Mouse (Mus musculus): ENCODE data around the gene Slpi. TPM values are rescaled to one million over a fixed set of nuclear protein-coding genes. Genes with fewer than 3 reads are reported as not detected.

Slpi gene
- polyA plus RNA-seq, 1 experiment from 2014 or later, result 12.1 TPM

DNA sequence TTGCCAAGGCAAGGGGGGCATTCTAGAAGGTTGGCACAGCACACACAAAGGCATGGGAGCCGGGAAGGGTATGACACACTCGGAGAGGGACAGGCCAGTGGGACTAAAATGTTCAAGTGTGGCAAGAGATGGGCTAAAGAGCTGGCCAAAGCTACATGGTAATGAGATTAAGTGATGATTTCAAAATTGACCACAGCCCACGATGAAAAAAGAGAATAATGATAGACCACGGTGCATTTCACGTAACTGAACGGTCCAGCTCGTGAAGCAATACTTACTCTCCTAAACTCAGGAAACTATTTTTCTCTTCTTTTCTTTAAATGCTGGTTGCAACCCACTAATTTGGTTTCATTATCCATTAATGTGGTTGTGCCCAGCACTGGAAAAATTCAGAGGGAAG lies 7.2 kb upstream of the Slpi start:
- WGBS (ENCODE audit: insufficient replicate concordance), result 82% methylated on average over 7 of the region's 7 CpGs
- H3K9ac ChIP-seq, result no peak overlapping the region
- no peak overlapping the region for H3K4me3 ChIP-seq
- no peaks in the 10 kb centered on the region for H3K4me1 ChIP-seq
- no peak overlapping the region for H3K4me2 ChIP-seq
- H3K27me3 ChIP-seq (replicated peaks), result peaks cover 44% of the 10 kb centered on the region
- no peaks in the 10 kb centered on the region for H3K36me3 ChIP-seq
- H3K9me3 ChIP-seq (replicated peaks), result peaks cover 11% of the 10 kb centered on the region
- no peak for ATAC-seq
- H3K27ac ChIP-seq, result no peak overlapping the region

DNA sequence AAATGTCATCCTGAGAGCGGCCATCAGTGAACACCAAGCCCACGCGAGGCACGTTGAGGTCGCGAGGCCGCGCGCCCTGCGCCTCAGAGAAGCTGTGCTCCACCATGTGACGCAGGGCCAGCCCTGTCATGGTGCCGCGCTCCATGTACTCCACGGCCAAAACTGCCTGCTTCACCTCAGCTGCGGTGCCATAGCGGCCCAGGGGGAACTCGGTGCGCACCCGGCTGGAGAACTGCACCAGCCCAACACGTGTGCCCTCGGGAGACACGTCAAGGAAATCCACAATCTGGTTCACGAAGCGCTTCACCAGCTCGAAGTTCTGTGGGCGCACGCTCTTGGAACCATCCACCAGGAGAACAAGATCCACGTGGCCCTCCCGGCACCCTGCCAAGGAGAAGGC lies 4.2 kb upstream of the Slpi start:
- WGBS (ENCODE audit: insufficient replicate concordance), result 65% methylated on average over 29 of the region's 29 CpGs

DNA sequence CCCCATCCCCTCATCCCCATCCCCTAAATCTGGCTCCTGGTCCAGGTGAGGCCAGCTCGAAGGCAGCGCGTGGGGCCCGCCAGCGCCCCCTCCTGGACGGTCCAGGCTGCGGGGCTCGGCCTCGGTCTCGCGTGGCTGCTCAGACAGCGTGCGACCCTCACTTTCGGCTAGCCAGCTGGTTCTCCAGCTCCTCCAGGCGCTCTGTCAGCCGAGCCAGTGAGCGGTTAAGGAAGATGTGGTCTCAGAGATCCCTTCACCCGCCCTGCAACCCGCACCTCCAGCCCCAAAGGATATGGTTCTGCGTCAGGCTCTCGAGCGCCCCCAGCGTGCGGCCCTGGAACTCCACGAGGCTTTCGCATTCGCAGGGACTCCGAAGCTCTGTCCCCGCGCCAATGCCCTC lies 604 bp upstream of the Slpi start:
- Histone ChIP-seq H3K27me3 (replicated peaks) (peaks cover 68% of the 10 kb centered on the region), H3K36me3 (no peaks in the 10 kb centered on the region), H3K9ac (no peak overlapping the region), H3K4me1 (no peaks in the 10 kb centered on the region), H3K27ac (no peak overlapping the region), H3K4me3 (peak overlapping the region; percentile 42), H3K4me2 (peak overlapping the region; percentile 65), H3K9me3 (replicated peaks) (no peaks in the 10 kb centered on the region)
- peak; percentile 44 for ATAC-seq
- 2% methylated on average over 30 of the region's 30 CpGs for WGBS (ENCODE audit: insufficient replicate concordance)

More for the DNA sequence above, 4.2 kb upstream of the Slpi start:
- H3K4me3 ChIP-seq, result no peak overlapping the region
- no peaks in the 10 kb centered on the region for H3K4me1 ChIP-seq
- ATAC-seq, result no peak
- H3K27ac ChIP-seq, result no peak overlapping the region
- no peak overlapping the region for H3K9ac ChIP-seq
- H3K4me2 ChIP-seq, result no peak overlapping the region
- H3K27me3 ChIP-seq (replicated peaks), result peaks cover 46% of the 10 kb centered on the region
- H3K9me3 ChIP-seq (replicated peaks), result peaks cover 10% of the 10 kb centered on the region
- no peaks in the 10 kb centered on the region for H3K36me3 ChIP-seq

DNA sequence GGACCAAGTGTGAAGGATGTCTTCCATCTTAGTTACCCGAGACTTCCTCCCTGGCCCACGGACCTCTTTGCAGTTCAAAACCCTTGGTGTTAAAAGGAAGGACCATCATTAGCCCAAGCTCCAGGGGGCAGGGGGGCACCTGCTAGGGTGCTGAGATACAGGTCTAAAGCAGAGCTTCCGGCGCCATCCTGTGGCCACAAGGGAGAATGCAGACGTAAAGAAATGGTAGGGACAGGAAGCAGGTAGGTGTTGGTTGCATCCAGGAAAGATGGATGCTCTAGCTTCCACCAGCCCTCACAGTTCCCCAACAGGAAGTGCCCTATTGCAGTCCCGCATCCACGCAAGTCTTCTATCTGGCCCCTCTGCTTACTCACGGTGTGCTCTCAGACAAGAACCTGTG lies 1.9 kb downstream of the Slpi start:
- Histone ChIP-seq H3K4me1 (no peaks in the 10 kb centered on the region), H3K27me3 (replicated peaks) (peaks cover 60% of the 10 kb centered on the region), H3K4me3 (no peak overlapping the region), H3K27ac (no peak overlapping the region), H3K9me3 (replicated peaks) (no peaks in the 10 kb centered on the region), H3K36me3 (no peaks in the 10 kb centered on the region), H3K9ac (no peak overlapping the region), H3K4me2 (no peak overlapping the region)
- 4% methylated on average over 8 of the region's 8 CpGs for WGBS (ENCODE audit: insufficient replicate concordance)
- no peak for ATAC-seq

DNA sequence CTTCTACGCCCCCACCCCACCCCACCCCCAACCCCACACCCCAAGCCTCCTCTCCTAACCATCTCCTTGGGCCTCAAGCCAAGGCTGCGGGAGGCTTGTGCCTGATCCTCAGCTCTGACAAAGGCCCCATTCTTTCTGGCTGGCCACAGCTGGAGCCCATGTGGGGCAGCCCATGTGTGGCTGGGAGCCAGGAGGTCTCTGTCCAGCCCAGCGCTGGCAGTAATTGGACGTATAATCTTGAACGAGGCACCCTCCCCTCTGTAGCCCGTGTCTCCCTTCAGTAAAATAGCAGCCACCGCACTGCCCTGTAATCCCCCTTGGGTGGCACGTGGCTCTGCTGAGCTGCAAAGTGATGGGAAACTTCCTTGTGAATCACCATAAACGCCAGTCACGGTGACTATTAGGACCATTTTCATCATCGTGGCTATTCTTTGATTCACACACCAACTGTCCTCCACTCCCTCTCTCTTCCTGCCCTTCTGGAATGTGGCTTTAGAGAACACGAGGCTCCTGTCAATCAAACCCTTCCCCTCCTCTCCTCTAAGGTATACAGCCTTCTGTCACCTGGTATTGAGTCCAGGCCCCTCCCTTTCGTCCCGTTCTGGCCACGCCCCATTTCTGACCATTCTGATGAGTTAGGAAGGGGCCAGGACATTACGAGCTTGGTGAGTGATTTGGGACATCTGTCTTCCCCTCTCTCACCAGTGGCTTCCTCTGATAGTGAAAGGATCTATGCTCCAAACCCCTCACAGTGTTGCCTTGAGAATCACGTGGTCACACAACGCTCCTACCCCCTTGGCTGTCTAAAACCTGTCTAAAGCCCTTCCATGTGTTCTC lies 2.8 kb downstream of the Slpi start:
- no peak overlapping the region for H3K9ac ChIP-seq
- no peaks in the 10 kb centered on the region for H3K4me1 ChIP-seq
- no peaks in the 10 kb centered on the region for H3K36me3 ChIP-seq
- peaks cover 55% of the 10 kb centered on the region for H3K27me3 ChIP-seq (replicated peaks)
- no peak overlapping the region for H3K27ac ChIP-seq
- whole genome bisulfite sequencing (ENCODE audit: insufficient replicate concordance), result 23% methylated on average over 18 of the region's 18 CpGs
- H3K4me2 ChIP-seq, result no peak overlapping the region
- no peak overlapping the region for H3K4me3 ChIP-seq
- no peaks in the 10 kb centered on the region for H3K9me3 ChIP-seq (replicated peaks)
- no peak for ATAC-seq

DNA sequence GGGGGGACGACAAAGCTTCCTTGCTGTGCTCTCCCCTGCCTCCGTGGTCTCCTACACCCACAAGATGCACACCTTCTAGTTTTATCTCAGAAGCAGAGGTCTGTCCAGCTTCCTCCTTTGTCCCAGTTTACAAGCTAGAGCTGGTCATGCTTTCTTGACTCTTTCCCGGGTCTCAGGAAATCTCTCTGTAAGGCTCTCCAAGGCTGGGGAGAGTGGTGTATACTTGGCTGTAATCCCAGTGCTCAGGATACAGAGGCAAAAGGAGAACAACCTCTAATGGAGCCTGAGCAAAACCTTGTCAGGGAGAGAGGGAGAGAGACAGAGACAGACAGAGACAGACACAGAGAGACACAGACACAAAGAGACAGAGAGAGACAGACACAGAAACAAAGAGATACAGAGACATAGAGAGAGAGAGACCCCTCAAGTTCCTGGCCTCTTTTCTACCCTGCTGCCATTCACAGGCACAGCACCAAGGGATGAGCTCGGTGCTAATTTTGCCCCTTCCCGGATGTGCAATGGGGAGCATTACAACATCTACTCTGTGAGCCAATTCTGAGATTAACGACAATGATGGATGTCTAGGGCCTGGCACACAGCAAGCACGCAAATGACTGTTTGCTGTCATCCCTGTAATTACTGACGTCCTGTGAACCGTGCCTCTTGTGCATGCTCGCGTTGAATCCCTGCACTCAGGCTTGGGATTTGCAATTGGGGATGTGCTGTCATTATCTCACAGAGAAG lies 5.1 kb downstream of the Slpi start:
- H3K9me3 ChIP-seq (replicated peaks), result no peaks in the 10 kb centered on the region
- peaks cover 36% of the 10 kb centered on the region for H3K27me3 ChIP-seq (replicated peaks)
- H3K4me3 ChIP-seq, result no peak overlapping the region
- no peak overlapping the region for H3K4me2 ChIP-seq
- H3K27ac ChIP-seq, result no peak overlapping the region
- no peaks in the 10 kb centered on the region for H3K36me3 ChIP-seq
- 49% methylated on average over 11 of the region's 11 CpGs for WGBS (ENCODE audit: insufficient replicate concordance)
- H3K4me1 ChIP-seq, result no peaks in the 10 kb centered on the region
- no peak for ATAC-seq
- no peak overlapping the region for H3K9ac ChIP-seq

DNA sequence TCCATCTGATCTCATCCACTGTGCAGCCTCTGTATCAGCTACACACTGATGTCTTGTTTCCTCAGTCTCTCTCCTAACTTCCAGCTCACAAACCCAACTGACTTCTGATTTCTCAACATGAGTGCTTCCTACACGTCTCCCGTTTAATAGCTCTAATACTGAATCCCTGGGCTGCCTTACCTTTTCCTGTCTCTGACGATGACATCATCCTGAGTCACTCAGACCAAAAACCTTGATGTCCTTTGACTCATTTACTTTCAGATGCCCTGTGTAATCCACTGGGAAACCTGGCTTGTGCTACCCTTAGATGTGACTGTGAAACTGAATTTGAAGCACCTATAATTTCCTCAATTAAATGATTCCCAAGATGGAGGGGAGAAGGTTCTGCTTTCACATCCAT lies 5.9 kb downstream of the Slpi start:
- H3K36me3 ChIP-seq, result no peaks in the 10 kb centered on the region
- no peak overlapping the region for H3K4me2 ChIP-seq
- H3K9me3 ChIP-seq (replicated peaks), result no peaks in the 10 kb centered on the region
- WGBS (ENCODE audit: insufficient replicate concordance), result 44% methylated on average over 3 of the region's 3 CpGs
- H3K27ac ChIP-seq, result no peak overlapping the region
- no peak for ATAC-seq
- no peak overlapping the region for H3K9ac ChIP-seq
- H3K27me3 ChIP-seq (replicated peaks), result peaks cover 27% of the 10 kb centered on the region
- no peaks in the 10 kb centered on the region for H3K4me1 ChIP-seq
- no peak overlapping the region for H3K4me3 ChIP-seq

DNA sequence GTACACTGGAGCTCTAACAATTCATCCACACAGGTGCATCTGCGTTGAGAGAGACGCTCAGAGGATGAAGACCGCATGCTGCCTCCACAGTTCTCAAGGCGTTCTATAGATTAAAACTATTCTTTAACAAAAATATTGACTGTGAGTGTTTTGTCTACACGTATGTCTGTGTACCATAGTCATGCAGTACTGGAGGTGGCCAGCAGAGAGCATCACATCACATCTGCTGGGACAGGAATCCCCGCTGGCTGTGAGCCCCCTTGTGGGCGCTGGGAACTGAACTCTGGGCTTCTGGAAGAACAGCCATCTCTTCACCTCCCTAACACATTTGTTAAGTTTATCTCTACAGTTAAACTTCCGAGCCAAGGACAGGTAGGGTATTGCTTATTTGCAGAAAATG lies 7.2 kb downstream of the Slpi start:
- Histone ChIP-seq H3K4me2 (no peak overlapping the region), H3K27ac (no peak overlapping the region), H3K9me3 (replicated peaks) (no peaks in the 10 kb centered on the region), H3K9ac (no peak overlapping the region), H3K4me1 (no peaks in the 10 kb centered on the region), H3K4me3 (no peak overlapping the region), H3K27me3 (replicated peaks) (peaks cover 17% of the 10 kb centered on the region; the same call in 1 of the 2 replicates), H3K36me3 (no peaks in the 10 kb centered on the region)
- no peak for ATAC-seq
- WGBS (ENCODE audit: insufficient replicate concordance), result 62% methylated on average over 8 of the region's 8 CpGs

DNA sequence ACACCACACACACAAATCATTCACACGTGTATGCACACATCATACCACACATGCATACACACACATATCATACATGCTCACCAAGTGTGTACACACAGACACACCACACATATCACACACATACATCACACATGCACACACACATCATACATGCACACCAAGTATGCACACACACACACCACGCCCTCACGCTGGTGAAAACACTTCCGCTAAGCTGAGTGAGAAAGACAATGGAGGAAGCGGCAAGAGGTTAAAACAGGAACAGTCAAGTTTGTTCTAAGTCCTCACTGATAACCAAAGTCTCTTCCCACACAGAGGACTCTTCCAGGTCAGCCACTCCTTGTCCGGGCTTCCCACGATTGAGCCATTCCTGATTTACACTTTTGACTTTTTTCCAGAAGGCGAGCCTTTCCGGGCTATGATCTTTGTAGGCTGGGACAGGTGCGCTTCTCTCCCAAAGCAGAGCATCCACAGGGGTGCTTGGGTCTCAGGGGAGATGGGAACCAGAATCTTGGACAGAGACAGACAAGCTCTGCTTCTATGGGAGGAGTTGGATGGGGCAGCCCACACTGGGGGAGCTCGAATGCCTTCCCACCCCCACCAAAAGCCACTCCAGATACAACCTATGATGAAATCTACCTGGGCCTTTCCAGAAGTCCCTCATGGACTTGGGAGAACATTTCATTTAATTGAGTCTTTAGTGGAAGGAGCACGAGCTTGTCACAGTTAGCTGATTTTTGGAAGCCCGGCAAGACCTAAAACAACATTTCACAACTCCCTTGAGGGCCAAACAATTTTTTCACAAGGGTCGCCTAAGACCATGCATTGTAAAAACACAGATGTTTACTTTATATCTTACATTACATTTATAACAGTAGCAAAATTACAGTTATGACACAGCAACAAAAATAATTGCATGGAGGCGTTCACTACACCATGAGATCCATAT lies 11.1 kb downstream of the Slpi start:
- 72% methylated on average over 15 of the region's 15 CpGs for WGBS (ENCODE audit: insufficient replicate concordance)
- no peak for ATAC-seq
- no peaks in the 10 kb centered on the region for H3K4me1 ChIP-seq
- no peaks in the 10 kb centered on the region for H3K36me3 ChIP-seq
- H3K27ac ChIP-seq, result no peak overlapping the region
- H3K4me3 ChIP-seq, result no peak overlapping the region
- no peak overlapping the region for H3K4me2 ChIP-seq
- H3K9me3 ChIP-seq (replicated peaks), result no peaks in the 10 kb centered on the region
- no peak overlapping the region for H3K9ac ChIP-seq
- H3K27me3 ChIP-seq (replicated peaks), result 0 out of 2 replicates have a peak, but pooled peaks cover under 1% of the 10 kb centered on the region

DNA sequence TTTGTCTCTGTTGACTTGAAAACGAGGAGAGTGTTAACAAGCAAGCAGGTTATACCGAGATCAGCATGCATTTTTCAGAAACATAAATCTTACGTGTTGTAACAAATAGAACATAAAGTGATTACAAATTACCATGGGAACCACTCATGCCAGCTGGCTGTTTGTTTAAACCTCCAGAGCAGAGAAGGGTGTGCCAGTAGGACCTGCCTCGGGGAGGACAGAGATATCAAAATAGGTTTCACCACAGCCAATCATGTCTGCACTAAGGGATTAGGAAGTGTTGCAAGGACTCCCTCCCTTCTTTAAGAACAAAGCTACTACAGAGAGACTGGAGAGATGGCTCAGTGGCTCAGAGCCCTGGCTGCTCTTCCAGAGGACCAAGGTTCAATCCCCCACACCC lies 15.7 kb downstream of the Slpi start:
- ATAC-seq, result no peak
- Histone ChIP-seq H3K4me2 (no peak overlapping the region), H3K27me3 (replicated peaks) (0 out of 2 replicates have a peak, but pooled peaks cover 4% of the 10 kb centered on the region), H3K4me1 (no peaks in the 10 kb centered on the region), H3K27ac (no peak overlapping the region), H3K4me3 (no peak overlapping the region), H3K36me3 (no peaks in the 10 kb centered on the region), H3K9me3 (replicated peaks) (no peaks in the 10 kb centered on the region), H3K9ac (no peak overlapping the region)
- WGBS (ENCODE audit: insufficient replicate concordance), result 37% methylated on average over 4 of the region's 4 CpGs

DNA sequence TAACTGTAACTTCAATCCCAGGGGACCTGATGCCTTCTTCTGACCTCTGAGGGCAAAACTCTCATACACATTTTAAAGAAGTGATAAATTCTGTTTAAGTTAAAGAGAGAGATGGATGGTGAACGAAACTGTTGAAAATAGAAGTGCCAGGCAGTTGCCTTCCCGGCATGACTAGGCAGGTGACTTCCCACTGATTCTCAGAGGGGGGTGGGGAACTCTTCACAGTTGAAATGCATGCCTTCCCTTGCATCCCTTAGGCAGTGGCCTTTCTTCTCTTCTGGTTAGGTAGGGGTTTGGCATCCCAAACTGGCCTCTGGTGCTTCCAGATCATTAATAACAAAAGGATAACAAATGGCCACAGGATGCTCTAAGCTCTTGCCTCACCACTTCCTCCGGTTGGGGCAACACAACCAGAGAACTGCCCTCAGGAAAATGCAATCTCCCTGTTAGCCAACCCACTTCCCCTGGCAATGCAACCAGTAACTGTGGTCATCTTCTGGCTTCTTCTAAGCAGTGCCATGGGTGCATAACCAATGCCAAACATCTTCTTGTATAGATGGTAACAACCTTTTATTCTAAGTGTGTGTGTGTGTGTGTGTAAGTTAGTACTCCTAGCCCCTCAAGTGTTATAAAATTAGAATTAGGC lies 16.4 kb downstream of the Slpi start:
- Histone ChIP-seq H3K36me3 (no peaks in the 10 kb centered on the region), H3K27ac (no peak overlapping the region), H3K9ac (no peak overlapping the region), H3K4me1 (no peaks in the 10 kb centered on the region), H3K4me2 (no peak overlapping the region), H3K9me3 (replicated peaks) (no peaks in the 10 kb centered on the region), H3K4me3 (no peak overlapping the region), H3K27me3 (replicated peaks) (0 out of 2 replicates have a peak, but pooled peaks cover 4% of the 10 kb centered on the region)
- ATAC-seq, result no peak
- WGBS (ENCODE audit: insufficient replicate concordance), result 14% methylated on average over 3 of the region's 3 CpGs

Measured in liver, embryonic 12.5 days (tissue).